Mouse (Mus musculus) limb, embryonic 13.5 days (tissue): Measurements from ENCODE around the gene Rpl38. TPM values are rescaled to one million over a fixed set of nuclear protein-coding genes. Genes with fewer than 3 reads are reported as not detected.

ENCODE experiments used
- ATAC-seq: fragments of 200-750 bp; cut with Nextera tagmentation; 2 replicates; pipeline ENCODE4 v1.8.0; 2017; ENCODE audit warnings: low read depth, moderate number of reproducible peaks, moderate TSS enrichment; ENCODE audit not compliant: low FRiP score
- H3K27ac ChIP-seq: fragments of 300-500 bp; sonication (generic); 2 replicates; pipeline ENCODE4 v1.5.1; 2015; ENCODE audit warnings: inconsistent platforms, mild to moderate bottlenecking, moderate library complexity
- H3K27me3 ChIP-seq: fragments of 300-500 bp; sonication (generic); 2 replicates; pipeline ENCODE4 v1.6.1; 2015; ENCODE audit warnings: mild to moderate bottlenecking, inconsistent platforms
- H3K36me3 ChIP-seq: fragments of 300-500 bp; sonication (generic); 2 replicates; pipeline ENCODE4 v1.6.1; 2015; ENCODE audit warnings: inconsistent platforms, mild to moderate bottlenecking, moderate library complexity
- H3K4me1 ChIP-seq: fragments of 300-500 bp; sonication (generic); 2 replicates; pipeline ENCODE4 v1.6.1; 2015; ENCODE audit warnings: inconsistent platforms
- H3K4me2 ChIP-seq: fragments of 300-500 bp; sonication (generic); replicated peaks from 2 replicates; pipeline ENCODE4 v1.6.1; 2015; ENCODE audit warnings: inconsistent platforms, mild to moderate bottlenecking, moderate library complexity
- H3K4me3 ChIP-seq: fragments of 300-500 bp; sonication (generic); 2 replicates; pipeline ENCODE4 v1.5.1; 2015; ENCODE audit warnings: moderate library complexity, mild to moderate bottlenecking, inconsistent platforms
- H3K9ac ChIP-seq: fragments of 300-500 bp; sonication (generic); 2 replicates; pipeline ENCODE4 v1.6.1; 2015; ENCODE audit warnings: mild to moderate bottlenecking, inconsistent platforms
- H3K9me3 ChIP-seq: fragments of 300-500 bp; sonication (generic); 2 replicates; pipeline ENCODE4 v1.6.1; 2016; ENCODE audit warnings: inconsistent platforms
- WGBS: fragments of 180-500 bp; shearing (Covaris S2); methylation state at CpG from one replicate; pipeline ENCODE4 v1.1.7; 2015; 5-methylcytosine and 5-hydroxymethylcytosine counted together
- polyA plus RNA-seq: library from polyadenylated mRNA; unstranded; fragments of >200 nt; fragmentation: Nextera tagmentation; extraction: Ambion mirVana; gene quantifications from 2 replicates; pipeline ENCODE4 v1.2.1, GENCODE M21; 2015

Rpl38 gene
- polyA plus RNA-seq, 1 experiment from 2014 or later, result 966 TPM

DNA sequence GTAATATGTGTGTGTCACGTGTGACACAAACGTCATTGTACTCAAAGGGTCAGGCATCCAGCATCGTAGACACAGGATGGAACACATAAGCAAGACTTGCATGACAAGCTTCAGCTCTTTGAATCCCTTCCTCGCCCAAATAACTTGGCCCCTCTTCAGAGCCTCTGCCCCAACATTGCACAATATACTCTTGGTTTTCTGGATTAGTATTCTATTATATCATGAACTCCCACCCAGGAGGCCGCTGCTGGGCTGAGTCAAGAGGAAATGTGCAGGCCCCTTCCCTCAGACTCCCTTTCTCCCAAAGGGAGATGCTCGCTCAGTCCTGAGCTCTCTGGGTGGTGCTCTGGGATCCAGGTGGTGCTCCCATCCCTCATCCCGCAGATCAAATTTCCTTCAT lies 30.2 kb downstream of the Rpl38 start:
- no peak overlapping the region for H3K9ac ChIP-seq
- no peak overlapping the region for H3K27ac ChIP-seq
- no peaks in the 10 kb centered on the region for H3K9me3 ChIP-seq
- no peak for ATAC-seq
- 93% methylated on average over 7 of the region's 7 CpGs for WGBS
- H3K4me2 ChIP-seq, result no peak overlapping the region
- no peak overlapping the region for H3K4me3 ChIP-seq
- peaks cover 2% of the 10 kb centered on the region; the same call in 1 of the 2 replicates for H3K4me1 ChIP-seq
- no peaks in the 10 kb centered on the region for H3K27me3 ChIP-seq
- peaks cover 12% of the 10 kb centered on the region for H3K36me3 ChIP-seq

- no peak for ATAC-seq
- H3K9ac ChIP-seq, result no peak overlapping the region
- no peak overlapping the region for H3K4me3 ChIP-seq
- no peak overlapping the region for H3K27ac ChIP-seq
- H3K4me1 ChIP-seq, result peaks cover 12% of the 10 kb centered on the region
- no peak overlapping the region for H3K4me2 ChIP-seq
- H3K36me3 ChIP-seq, result peaks cover 12% of the 10 kb centered on the region
- no peaks in the 10 kb centered on the region for H3K9me3 ChIP-seq
- no peaks in the 10 kb centered on the region for H3K27me3 ChIP-seq
- 79% methylated on average over 12 of the region's 12 CpGs for WGBS
Measured at GRCm38 (mm10) chr11:114699511-114699910, 31.2 kb downstream of the Rpl38 start.

- Histone ChIP-seq H3K9ac (no peak overlapping the region), H3K27ac (no peak overlapping the region)
- WGBS, result 85% methylated on average over 15 of the region's 15 CpGs
Measured at GRCm38 (mm10) chr11:114702311-114702995, 34.1 kb downstream of the Rpl38 start.

DNA sequence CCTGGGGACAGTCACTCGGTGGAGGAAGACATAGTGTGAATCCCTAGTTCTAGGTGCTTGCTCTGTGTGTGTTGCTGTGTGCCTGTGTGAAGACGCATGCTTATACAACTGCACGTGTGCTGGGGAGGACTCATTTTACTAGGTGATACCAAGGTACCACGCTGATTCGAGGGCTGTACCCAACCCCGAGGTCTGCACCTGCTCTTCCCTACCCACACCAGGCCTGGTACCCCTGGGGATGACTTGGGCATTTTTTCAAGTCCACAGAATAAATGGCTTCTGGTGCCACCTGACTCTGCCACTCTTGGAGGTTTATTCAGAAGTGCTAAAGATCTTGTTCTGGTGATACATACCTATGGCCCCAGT lies 34.7 kb downstream of the Rpl38 start:
- no peak overlapping the region for H3K4me3 ChIP-seq

More at GRCm38 (mm10) chr11:114702311-114702995, 34.1 kb downstream of the Rpl38 start:
- Histone ChIP-seq H3K4me3 (no peak overlapping the region), H3K36me3 (peaks cover 1% of the 10 kb centered on the region; the same call in 1 of the 2 replicates), H3K4me2 (no peak overlapping the region), H3K4me1 (peaks cover 16% of the 10 kb centered on the region), H3K9me3 (no peaks in the 10 kb centered on the region), H3K27me3 (no peaks in the 10 kb centered on the region)
- no peak for ATAC-seq

GRCm38 (mm10) chr11:114704071-114704913 lies 36.0 kb downstream of the Rpl38 start:
- Histone ChIP-seq H3K9me3 (no peaks in the 10 kb centered on the region), H3K4me3 (no peak overlapping the region), H3K36me3 (peaks cover 18% of the 10 kb centered on the region), H3K27me3 (no peaks in the 10 kb centered on the region), H3K9ac (no peak overlapping the region), H3K27ac (peak overlapping the region; percentile 44; the same call in 1 of the 2 replicates), H3K4me2 (peak overlapping the region; percentile 15; the same call in 1 of the 2 replicates), H3K4me1 (peaks cover 16% of the 10 kb centered on the region)
- ATAC-seq, result 0 out of 2 replicates have a peak, but pooled peaks have one; percentile 46
- WGBS, result 58% methylated on average over 22 of the region's 22 CpGs

More for the DNA sequence above, 34.7 kb downstream of the Rpl38 start:
- Histone ChIP-seq H3K4me1 (peaks cover 16% of the 10 kb centered on the region), H3K9ac (no peak overlapping the region), H3K36me3 (peaks cover 6% of the 10 kb centered on the region), H3K4me2 (no peak overlapping the region), H3K27ac (no peak overlapping the region), H3K27me3 (no peaks in the 10 kb centered on the region), H3K9me3 (no peaks in the 10 kb centered on the region)
- WGBS, result 87% methylated on average over 6 of the region's 6 CpGs
- no peak for ATAC-seq

- Histone ChIP-seq H3K9me3 (no peaks in the 10 kb centered on the region), H3K4me2 (no peak overlapping the region), H3K27me3 (no peaks in the 10 kb centered on the region), H3K27ac (no peak overlapping the region), H3K4me3 (no peak overlapping the region), H3K36me3 (peaks cover 32% of the 10 kb centered on the region), H3K4me1 (peaks cover 16% of the 10 kb centered on the region), H3K9ac (no peak overlapping the region)
- WGBS, result 85% methylated on average over 5 of the region's 5 CpGs
- no peak for ATAC-seq
Measured at GRCm38 (mm10) chr11:114706358-114706757, 38.0 kb downstream of the Rpl38 start.

GRCm38 (mm10) chr11:114711393-114711792 lies 43.1 kb downstream of the Rpl38 start:
- H3K36me3 ChIP-seq, result peaks cover 46% of the 10 kb centered on the region
- no peak overlapping the region for H3K4me2 ChIP-seq
- no peaks in the 10 kb centered on the region for H3K9me3 ChIP-seq
- no peak for ATAC-seq
- no peak overlapping the region for H3K27ac ChIP-seq
- no peak overlapping the region for H3K9ac ChIP-seq
- H3K4me1 ChIP-seq, result no peaks in the 10 kb centered on the region
- H3K4me3 ChIP-seq, result no peak overlapping the region
- WGBS, result 87% methylated on average over 3 of the region's 3 CpGs
- no peaks in the 10 kb centered on the region for H3K27me3 ChIP-seq

- Histone ChIP-seq H3K27me3 (no peaks in the 10 kb centered on the region), H3K4me3 (no peak overlapping the region), H3K36me3 (peaks cover 46% of the 10 kb centered on the region), H3K27ac (no peak overlapping the region), H3K4me1 (no peaks in the 10 kb centered on the region), H3K9me3 (no peaks in the 10 kb centered on the region), H3K9ac (no peak overlapping the region), H3K4me2 (no peak overlapping the region)
- ATAC-seq, result no peak
- WGBS, result 79% methylated on average over 12 of the region's 12 CpGs
Measured at GRCm38 (mm10) chr11:114711861-114712260, 43.5 kb downstream of the Rpl38 start.

GRCm38 (mm10) chr11:114714526-114714925 lies 46.2 kb downstream of the Rpl38 start:
- WGBS, result 85% methylated on average over 6 of the region's 6 CpGs
- H3K36me3 ChIP-seq, result peaks cover 28% of the 10 kb centered on the region
- no peak overlapping the region for H3K4me2 ChIP-seq
- ATAC-seq, result no peak
- H3K27ac ChIP-seq, result no peak overlapping the region
- no peak overlapping the region for H3K9ac ChIP-seq
- H3K9me3 ChIP-seq, result no peaks in the 10 kb centered on the region
- H3K4me1 ChIP-seq, result no peaks in the 10 kb centered on the region
- H3K27me3 ChIP-seq, result no peaks in the 10 kb centered on the region
- H3K4me3 ChIP-seq, result no peak overlapping the region

- Histone ChIP-seq H3K9ac (no peak overlapping the region), H3K27me3 (no peaks in the 10 kb centered on the region), H3K4me2 (no peak overlapping the region), H3K4me1 (no peaks in the 10 kb centered on the region), H3K9me3 (no peaks in the 10 kb centered on the region), H3K27ac (no peak overlapping the region), H3K4me3 (no peak overlapping the region), H3K36me3 (peaks cover 22% of the 10 kb centered on the region)
- WGBS, result 68% methylated on average over 7 of the region's 7 CpGs
- no peak for ATAC-seq
Measured at GRCm38 (mm10) chr11:114715531-114715930, 47.2 kb downstream of the Rpl38 start.

DNA sequence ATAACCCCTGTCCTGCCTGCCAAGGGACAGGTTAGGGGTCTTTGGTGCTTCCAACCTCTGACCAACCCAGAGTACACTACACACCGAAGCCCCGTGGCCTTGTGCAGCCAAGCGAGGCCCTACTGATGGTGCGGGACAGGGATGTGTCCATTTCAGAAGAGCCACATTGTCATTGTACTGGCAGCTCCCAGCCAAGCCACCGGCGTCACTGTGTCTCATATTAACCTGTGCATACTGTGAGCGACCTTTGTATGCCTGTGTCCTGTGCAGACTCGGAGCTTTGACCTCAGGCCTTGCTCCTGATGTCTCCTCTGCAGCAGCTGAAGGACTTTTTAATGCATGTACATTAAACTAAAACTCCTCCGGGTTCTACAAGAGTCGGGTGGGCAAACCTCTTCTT lies 52.2 kb downstream of the Rpl38 start:
- 89% methylated on average over 10 of the region's 10 CpGs for WGBS
- ATAC-seq, result no peak

More for the DNA sequence above, 52.2 kb downstream of the Rpl38 start:
- Histone ChIP-seq H3K9me3 (no peaks in the 10 kb centered on the region), H3K4me3 (no peak overlapping the region), H3K36me3 (no peaks in the 10 kb centered on the region), H3K4me1 (peaks cover 9% of the 10 kb centered on the region), H3K4me2 (no peak overlapping the region), H3K9ac (no peak overlapping the region), H3K27me3 (no peaks in the 10 kb centered on the region), H3K27ac (no peak overlapping the region)
